Mouse (Mus musculus): Measurements from ENCODE around the gene Mroh2a.
"Not testable (repeated sequence)": the region's sequence is repeated elsewhere in the genome, so short reads cannot be mapped to it uniquely, and the experiment has no call there.

Mroh2a gene

GRCm38 (mm10) chr1:88218591-88218990 lies 8.2 kb upstream of the Mroh2a start:
- DNase-seq (ENCODE audit: low spot score in 2 of 2), result no peak

GRCm38 (mm10) chr1:88219054-88219453 lies 7.7 kb upstream of the Mroh2a start:
- no peak for DNase-seq (ENCODE audit: low spot score in 2 of 2)

GRCm38 (mm10) chr1:88220336-88220735 lies 6.5 kb upstream of the Mroh2a start:
- peak in 1 of 2 experiments; percentile 1 for DNase-seq (ENCODE audit: low spot score in 2 of 2)

- no peak for DNase-seq (ENCODE audit: low spot score in 2 of 2)
Observed at GRCm38 (mm10) chr1:88222216-88222615, 4.6 kb upstream of the Mroh2a start.

- not testable (repeated sequence) for DNase-seq (ENCODE audit: low spot score in 2 of 2)
Observed at GRCm38 (mm10) chr1:88223011-88223515, 3.7 kb upstream of the Mroh2a start.

- peak in 1 of 2 experiments; percentile 9 for DNase-seq (ENCODE audit: low spot score in 2 of 2)
Observed at GRCm38 (mm10) chr1:88223591-88223990, 3.2 kb upstream of the Mroh2a start.

- DNase-seq (ENCODE audit: low spot score in 2 of 2), result no peak
Observed at GRCm38 (mm10) chr1:88224029-88224776, 2.6 kb upstream of the Mroh2a start.

- not testable (repeated sequence) for DNase-seq (ENCODE audit: low spot score in 2 of 2)
Observed at GRCm38 (mm10) chr1:88225301-88225700, 1.5 kb upstream of the Mroh2a start.

- DNase-seq (ENCODE audit: low spot score in 2 of 2), result no peak
Observed at GRCm38 (mm10) chr1:88225741-88226140, 1.0 kb upstream of the Mroh2a start.

GRCm38 (mm10) chr1:88227482-88227881 lies 696 bp downstream of the Mroh2a start:
- no peak for DNase-seq (ENCODE audit: low spot score in 2 of 2)

- DNase-seq (ENCODE audit: low spot score in 2 of 2), result no peak
Observed at GRCm38 (mm10) chr1:88228121-88228520, 1.3 kb downstream of the Mroh2a start.

GRCm38 (mm10) chr1:88229566-88229965 lies 2.8 kb downstream of the Mroh2a start:
- no peak for DNase-seq (ENCODE audit: low spot score in 2 of 2)

- no peak for DNase-seq (ENCODE audit: low spot score in 2 of 2)
Observed at GRCm38 (mm10) chr1:88229986-88230385, 3.2 kb downstream of the Mroh2a start.

- DNase-seq (ENCODE audit: low spot score in 2 of 2), result no peak
Observed at GRCm38 (mm10) chr1:88230421-88230820, 3.6 kb downstream of the Mroh2a start.

GRCm38 (mm10) chr1:88230981-88231802 lies 4.4 kb downstream of the Mroh2a start:
- no peak for DNase-seq (ENCODE audit: low spot score in 2 of 2)

GRCm38 (mm10) chr1:88231803-88232499 lies 5.2 kb downstream of the Mroh2a start:
- no peak for DNase-seq (ENCODE audit: low spot score in 2 of 2)

GRCm38 (mm10) chr1:88232664-88233380 lies 6.0 kb downstream of the Mroh2a start:
- no peak for DNase-seq (ENCODE audit: low spot score in 2 of 2)

GRCm38 (mm10) chr1:88233421-88234247 lies 6.8 kb downstream of the Mroh2a start:
- no peak for DNase-seq (ENCODE audit: low spot score in 2 of 2)

GRCm38 (mm10) chr1:88234248-88234610 lies 7.4 kb downstream of the Mroh2a start:
- no peak for DNase-seq (ENCODE audit: low spot score in 2 of 2)

GRCm38 (mm10) chr1:88234646-88235045 lies 7.9 kb downstream of the Mroh2a start:
- DNase-seq (ENCODE audit: low spot score in 2 of 2), result peak in 1 of 2 experiments; percentile 17
